Mouse (Mus musculus): ENCODE results near the gene Ccdc189. TPM values are rescaled to one million over a fixed set of nuclear protein-coding genes. Genes with fewer than 3 reads are reported as not detected.

Gene Ccdc189
- polyA plus RNA-seq, 1 experiment from 2014 or later: 16.4 TPM

DNA sequence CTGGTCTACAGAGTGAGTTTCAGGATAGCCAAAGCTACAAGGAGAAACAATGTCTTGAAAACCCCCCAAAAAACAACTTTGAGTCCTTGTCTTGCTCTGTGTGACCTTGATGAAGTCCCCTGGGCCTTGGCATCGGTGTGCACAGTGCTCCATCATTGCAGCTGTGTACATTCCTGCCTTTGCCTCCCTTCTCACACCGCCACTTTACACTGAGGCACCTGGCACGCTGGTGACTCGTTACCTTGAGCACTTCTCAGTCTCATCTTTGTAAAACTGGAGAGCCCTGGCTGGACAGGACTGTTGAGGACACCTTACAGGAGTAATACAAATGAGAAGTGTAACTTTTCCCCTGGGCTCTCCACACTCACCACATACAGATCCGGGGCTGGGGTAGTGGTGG lies 1.2 kb downstream of the Ccdc189 start:
- ATAC-seq (ENCODE audit: low FRiP score) (no peak), DNase-seq (ENCODE audit: low spot score) (no peak)
- Histone ChIP-seq H3K27me3 (ENCODE audit: control insufficient read depth, insufficient read depth, low read length) (no peaks in the 10 kb centered on the region), H3K9me3 (ENCODE audit: control insufficient read depth, low read length) (no peaks in the 10 kb centered on the region), H3K36me3 (ENCODE audit: control insufficient read depth, insufficient read depth, low read length) (peaks cover 16% of the 10 kb centered on the region), H3K4me1 (replicated peaks; ENCODE audit: control insufficient read depth, insufficient read depth, low read length) (0 out of 2 replicates have a peak, but pooled peaks cover 4% of the 10 kb centered on the region), H3K4me3 (ENCODE audit: low read depth, low read length) (peak overlapping the region; percentile 89), H3K9ac (ENCODE audit: low read depth, low read length) (peak overlapping the region; percentile 28; the same call in 1 of the 2 replicates), H3K4me2 (replicated peaks; ENCODE audit: low read depth, low read length) (peak overlapping the region; percentile 79), H3K27ac (ENCODE audit: low read depth, low read length) (peak overlapping the region; percentile 58; the same call in 1 of the 2 replicates)
- WGBS: 77% methylated on average over 5 of the region's 5 CpGs

DNA sequence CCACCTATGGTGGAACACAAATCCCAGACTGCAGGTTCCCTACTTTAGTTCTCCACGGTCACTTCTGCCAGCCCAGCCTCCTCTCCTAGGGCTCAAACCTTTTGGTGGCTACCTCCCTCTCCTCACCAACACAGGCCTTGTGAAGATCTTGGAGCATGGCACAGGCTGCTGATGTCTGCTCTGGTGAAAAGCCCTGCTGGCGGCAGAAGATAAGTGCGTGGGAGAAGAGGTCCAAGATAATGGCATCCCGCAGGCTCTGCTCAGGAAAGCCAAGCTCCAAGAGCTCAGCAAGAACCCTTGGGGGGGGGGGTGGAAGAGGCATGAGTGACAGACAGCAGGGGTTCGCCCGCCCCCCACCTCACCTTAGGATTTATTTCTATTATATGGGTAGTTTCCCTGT lies 2.2 kb downstream of the Ccdc189 start:
- DNase-seq (ENCODE audit: low spot score): no peak
- no peaks in the 10 kb centered on the region for H3K27me3 ChIP-seq (ENCODE audit: control insufficient read depth, insufficient read depth, low read length)
- no peaks in the 10 kb centered on the region for H3K9me3 ChIP-seq (ENCODE audit: control insufficient read depth, low read length)
- H3K4me3 ChIP-seq (ENCODE audit: low read depth, low read length): no peak overlapping the region
- peaks cover 9% of the 10 kb centered on the region for H3K36me3 ChIP-seq (ENCODE audit: control insufficient read depth, insufficient read depth, low read length)
- H3K4me1 ChIP-seq (replicated peaks; ENCODE audit: control insufficient read depth, insufficient read depth, low read length): 0 out of 2 replicates have a peak, but pooled peaks cover 4% of the 10 kb centered on the region
- no peak for ATAC-seq (ENCODE audit: low FRiP score)
- no peak overlapping the region for H3K4me2 ChIP-seq (replicated peaks; ENCODE audit: low read depth, low read length)
- no peak overlapping the region for H3K9ac ChIP-seq (ENCODE audit: low read depth, low read length)
- WGBS: 95% methylated on average over 6 of the region's 6 CpGs
- no peak overlapping the region for H3K27ac ChIP-seq (ENCODE audit: low read depth, low read length)

DNA sequence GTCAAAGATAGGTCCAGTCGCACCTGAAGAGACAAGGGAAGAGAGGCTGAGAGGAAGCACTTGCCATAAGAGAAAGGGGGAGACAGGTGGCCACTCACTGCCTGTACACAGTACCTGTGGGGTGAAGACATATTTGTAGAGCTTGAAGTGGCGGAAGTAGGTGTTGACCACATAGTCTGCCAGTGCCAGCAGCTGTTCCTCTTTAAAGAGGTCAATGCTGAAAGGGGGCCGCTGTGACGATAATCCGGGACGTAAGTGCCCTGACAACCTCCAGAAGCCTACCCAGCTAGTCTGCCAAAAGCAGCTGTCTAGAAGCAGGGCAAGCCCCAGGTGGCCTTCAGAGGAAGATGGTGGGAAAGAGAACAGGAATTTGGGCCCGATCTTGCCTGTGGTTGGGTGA lies 3.4 kb downstream of the Ccdc189 start:
- Histone ChIP-seq H3K4me3 (ENCODE audit: low read depth, low read length) (no peak overlapping the region), H3K9me3 (ENCODE audit: control insufficient read depth, low read length) (no peaks in the 10 kb centered on the region), H3K27me3 (ENCODE audit: control insufficient read depth, insufficient read depth, low read length) (no peaks in the 10 kb centered on the region), H3K4me2 (replicated peaks; ENCODE audit: low read depth, low read length) (no peak overlapping the region), H3K27ac (ENCODE audit: low read depth, low read length) (no peak overlapping the region), H3K9ac (ENCODE audit: low read depth, low read length) (no peak overlapping the region), H3K36me3 (ENCODE audit: control insufficient read depth, insufficient read depth, low read length) (peaks cover 9% of the 10 kb centered on the region; the same call in 1 of the 2 replicates), H3K4me1 (replicated peaks; ENCODE audit: control insufficient read depth, insufficient read depth, low read length) (0 out of 2 replicates have a peak, but pooled peaks cover 4% of the 10 kb centered on the region)
- DNase-seq (ENCODE audit: low spot score) (no peak), ATAC-seq (ENCODE audit: low FRiP score) (no peak)
- 90% methylated on average over 7 of the region's 7 CpGs for WGBS

DNA sequence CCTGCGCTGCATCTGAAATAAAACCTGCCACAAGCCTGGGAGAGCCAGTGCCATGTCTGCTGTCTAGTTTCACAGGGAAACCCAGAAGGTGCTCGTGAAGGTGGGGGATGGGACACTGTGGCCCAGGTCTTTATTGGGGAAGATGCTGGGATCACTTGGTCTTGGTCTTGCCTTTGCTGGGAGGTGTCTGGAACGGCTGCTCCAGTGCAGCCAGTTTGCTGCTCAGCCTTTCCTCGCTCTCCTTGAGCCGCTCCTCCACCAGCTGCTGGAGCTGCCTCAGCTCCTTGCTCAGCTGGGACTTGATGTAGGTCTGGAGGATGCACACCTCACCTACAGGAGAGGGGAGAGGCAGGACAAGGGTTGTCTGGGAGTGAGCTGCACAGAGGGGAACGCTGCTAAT lies 5.1 kb downstream of the Ccdc189 start:
- H3K4me3 ChIP-seq (ENCODE audit: low read depth, low read length): no peak overlapping the region
- no peak for ATAC-seq (ENCODE audit: low FRiP score)
- no peaks in the 10 kb centered on the region for H3K9me3 ChIP-seq (ENCODE audit: control insufficient read depth, low read length)
- peaks cover 11% of the 10 kb centered on the region for H3K36me3 ChIP-seq (ENCODE audit: control insufficient read depth, insufficient read depth, low read length)
- DNase-seq (ENCODE audit: low spot score): no peak
- no peaks in the 10 kb centered on the region for H3K4me1 ChIP-seq (replicated peaks; ENCODE audit: control insufficient read depth, insufficient read depth, low read length)
- no peak overlapping the region for H3K27ac ChIP-seq (ENCODE audit: low read depth, low read length)
- H3K9ac ChIP-seq (ENCODE audit: low read depth, low read length): no peak overlapping the region
- WGBS: 96% methylated on average over 6 of the region's 6 CpGs
- H3K4me2 ChIP-seq (replicated peaks; ENCODE audit: low read depth, low read length): no peak overlapping the region
- H3K27me3 ChIP-seq (ENCODE audit: control insufficient read depth, insufficient read depth, low read length): no peaks in the 10 kb centered on the region

DNA sequence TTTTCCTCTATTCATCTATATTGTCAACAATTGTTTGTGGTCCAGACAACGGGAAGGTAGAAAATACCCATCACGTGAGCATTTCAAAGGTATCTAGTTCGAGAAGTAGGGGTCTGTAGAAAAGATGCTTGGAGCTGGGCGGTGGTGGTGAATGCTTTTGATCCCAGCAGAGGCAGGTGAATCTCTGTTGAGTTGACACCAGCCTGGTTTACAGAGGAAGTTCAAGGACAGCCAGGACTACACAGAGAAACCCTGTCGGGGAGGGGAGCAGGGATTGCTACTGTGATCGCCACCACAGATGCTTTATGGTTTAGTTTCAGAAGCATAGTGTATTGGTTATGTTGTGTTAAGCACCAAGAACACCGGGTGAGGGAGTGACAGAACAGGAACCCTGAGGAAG lies 14.3 kb downstream of the Ccdc189 start:
- ATAC-seq (ENCODE audit: low FRiP score) (no peak), DNase-seq (ENCODE audit: low spot score) (no peak)
- 30% methylated on average over 7 of the region's 7 CpGs for WGBS
- Histone ChIP-seq H3K9me3 (ENCODE audit: control insufficient read depth, low read length) (no peaks in the 10 kb centered on the region), H3K4me2 (replicated peaks; ENCODE audit: low read depth, low read length) (peak overlapping the region; percentile 96), H3K4me1 (replicated peaks; ENCODE audit: control insufficient read depth, insufficient read depth, low read length) (peaks cover 3% of the 10 kb centered on the region; the same call in 1 of the 2 replicates), H3K9ac (ENCODE audit: low read depth, low read length) (peak overlapping the region; percentile 87), H3K27me3 (ENCODE audit: control insufficient read depth, insufficient read depth, low read length) (no peaks in the 10 kb centered on the region), H3K4me3 (ENCODE audit: low read depth, low read length) (peak overlapping the region; percentile 83), H3K36me3 (ENCODE audit: control insufficient read depth, insufficient read depth, low read length) (no peaks in the 10 kb centered on the region), H3K27ac (ENCODE audit: low read depth, low read length) (no peak overlapping the region)

DNA sequence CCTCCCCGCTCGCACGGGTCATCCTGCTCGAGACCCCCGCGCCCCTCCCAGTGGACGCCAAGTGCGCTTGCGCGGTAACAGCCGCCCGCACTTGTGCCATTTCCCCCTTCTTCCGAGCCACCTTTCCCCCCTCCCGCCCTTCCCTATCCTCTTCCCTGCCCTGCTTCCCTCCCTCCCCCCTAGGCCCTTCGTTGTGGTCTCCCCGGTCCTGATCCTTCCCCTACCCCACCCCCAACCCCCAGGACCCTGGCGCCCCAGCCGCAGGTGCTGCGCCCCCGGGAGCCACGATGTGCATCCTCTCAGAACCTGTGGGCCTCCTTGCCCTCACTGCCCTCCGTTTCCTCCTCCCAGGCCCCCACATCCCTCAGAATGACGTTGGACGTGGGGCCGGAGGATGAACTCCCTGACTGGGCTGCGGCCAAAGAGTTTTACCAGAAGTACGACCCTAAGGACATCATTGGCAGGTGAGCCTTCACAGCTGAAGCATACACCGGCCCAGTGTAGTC lies 14.8 kb downstream of the Ccdc189 start:
- peak; percentile 27 for DNase-seq (ENCODE audit: low spot score)
- Histone ChIP-seq H3K9ac (ENCODE audit: low read depth, low read length) (peak overlapping the region; percentile 87), H3K4me1 (replicated peaks; ENCODE audit: control insufficient read depth, insufficient read depth, low read length) (peaks cover 3% of the 10 kb centered on the region; the same call in 1 of the 2 replicates), H3K9me3 (ENCODE audit: control insufficient read depth, low read length) (no peaks in the 10 kb centered on the region), H3K4me2 (replicated peaks; ENCODE audit: low read depth, low read length) (peak overlapping the region; percentile 96), H3K27ac (ENCODE audit: low read depth, low read length) (peak overlapping the region; percentile 67), H3K27me3 (ENCODE audit: control insufficient read depth, insufficient read depth, low read length) (no peaks in the 10 kb centered on the region), H3K4me3 (ENCODE audit: low read depth, low read length) (peak overlapping the region; percentile 83), H3K36me3 (ENCODE audit: control insufficient read depth, insufficient read depth, low read length) (no peaks in the 10 kb centered on the region)
- 0% methylated on average over 20 of the region's 28 CpGs for WGBS
- peak; percentile 15; the same call in 1 of the 2 replicates for ATAC-seq (ENCODE audit: low FRiP score)

DNA sequence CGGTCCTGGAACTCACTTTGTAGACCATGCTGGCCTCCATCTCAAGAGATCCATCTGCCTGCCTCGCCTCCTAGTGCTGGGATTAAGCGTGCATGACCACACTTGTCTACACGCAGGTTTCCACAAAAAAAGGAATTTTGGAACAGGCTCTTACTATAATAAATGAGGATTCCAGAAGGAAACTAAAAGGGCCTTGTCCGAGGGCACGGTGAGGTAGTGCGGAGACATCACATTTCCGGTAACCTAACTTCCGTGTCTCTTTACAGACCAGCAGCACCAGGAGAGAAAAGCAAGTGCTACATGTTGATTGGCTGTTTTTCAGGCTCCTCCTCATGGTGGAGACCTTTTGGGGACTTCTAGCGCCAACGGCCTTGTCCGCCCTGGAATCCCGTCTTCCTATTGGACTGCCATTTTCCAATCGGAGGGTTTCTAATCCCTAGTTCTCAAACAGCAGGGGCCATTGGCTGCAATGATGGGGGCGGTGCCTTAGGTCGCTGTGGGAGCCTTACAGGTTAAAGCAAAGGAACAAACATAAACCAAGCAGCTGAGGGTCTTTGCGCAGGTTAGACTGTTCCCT lies 15.4 kb downstream of the Ccdc189 start, which contains the start of gene Phkg2:
Gene Phkg2 (plus strand): TSS at position 446 of the 577 bp plus-strand sequence.
- ATAC-seq (ENCODE audit: low FRiP score): peak; percentile 98
- Histone ChIP-seq H3K27ac (ENCODE audit: low read depth, low read length) (peak within 1 kb of the TSS; percentile 67), H3K27me3 (ENCODE audit: control insufficient read depth, insufficient read depth, low read length) (no peaks in the 10 kb centered on the region), H3K4me2 (replicated peaks; ENCODE audit: low read depth, low read length) (peak within 1 kb of the TSS; percentile 96), H3K4me1 (replicated peaks; ENCODE audit: control insufficient read depth, insufficient read depth, low read length) (peaks cover 3% of the 10 kb centered on the region; the same call in 1 of the 2 replicates), H3K9me3 (ENCODE audit: control insufficient read depth, low read length) (no peaks in the 10 kb centered on the region), H3K9ac (ENCODE audit: low read depth, low read length) (peak within 1 kb of the TSS; percentile 87), H3K4me3 (ENCODE audit: low read depth, low read length) (peak within 1 kb of the TSS; percentile 83), H3K36me3 (ENCODE audit: control insufficient read depth, insufficient read depth, low read length) (no peaks in the 10 kb centered on the region)
- WGBS: under 1% methylated on average over 17 of the region's 17 CpGs
- peak; percentile 87 for DNase-seq (ENCODE audit: low spot score)

DNA sequence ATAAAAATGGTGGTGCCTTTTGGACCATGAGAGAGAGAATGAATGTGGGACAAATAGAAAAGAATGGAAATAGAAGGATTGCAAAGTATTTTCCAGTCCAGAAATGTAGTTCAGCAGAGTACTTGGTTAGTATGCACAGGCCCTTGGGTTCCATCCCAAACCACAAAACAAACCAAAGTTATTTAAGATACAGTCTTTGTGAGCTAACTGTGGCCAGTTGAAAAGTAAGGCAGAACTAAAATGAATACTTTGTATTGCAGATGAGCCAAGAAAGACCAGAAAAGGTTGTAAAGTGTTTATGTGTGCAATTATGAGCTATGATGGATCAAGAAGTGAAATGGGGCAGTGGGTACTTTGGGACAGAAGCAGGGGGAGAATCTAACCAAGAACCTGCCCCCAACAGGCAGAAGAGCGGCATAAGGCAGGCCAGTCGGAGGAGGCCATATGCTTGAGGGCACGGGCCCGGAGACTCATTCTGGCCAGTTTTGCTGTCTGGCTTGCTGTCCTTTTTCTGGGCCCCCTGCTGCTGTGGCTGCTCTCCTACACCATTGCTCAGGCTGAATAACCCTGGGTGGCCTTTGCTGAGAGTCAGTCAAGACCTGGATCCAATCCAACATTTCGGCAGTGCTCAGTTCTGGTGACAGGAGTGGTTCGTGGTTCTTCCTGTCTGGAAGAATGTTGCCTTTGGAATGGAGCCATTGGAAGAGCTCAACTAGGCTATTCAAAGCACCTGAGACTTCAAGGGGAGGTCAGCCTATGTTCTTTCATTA lies 23.8 kb downstream of the Ccdc189 start:
- Histone ChIP-seq H3K27me3 (ENCODE audit: control insufficient read depth, insufficient read depth, low read length) (no peaks in the 10 kb centered on the region), H3K4me1 (replicated peaks; ENCODE audit: control insufficient read depth, insufficient read depth, low read length) (no peaks in the 10 kb centered on the region), H3K9me3 (ENCODE audit: control insufficient read depth, low read length) (no peaks in the 10 kb centered on the region), H3K27ac (ENCODE audit: low read depth, low read length) (no peak overlapping the region), H3K4me2 (replicated peaks; ENCODE audit: low read depth, low read length) (no peak overlapping the region), H3K9ac (ENCODE audit: low read depth, low read length) (no peak overlapping the region), H3K36me3 (ENCODE audit: control insufficient read depth, insufficient read depth, low read length) (peaks cover 8% of the 10 kb centered on the region; the same call in 1 of the 2 replicates), H3K4me3 (ENCODE audit: low read depth, low read length) (no peak overlapping the region)
- ATAC-seq (ENCODE audit: low FRiP score) (no peak), DNase-seq (ENCODE audit: low spot score) (no peak)
- 88% methylated on average over 6 of the region's 6 CpGs for WGBS
